Mouse (Mus musculus): Measurements from ENCODE around the gene Slc35g2. TPM values are rescaled to one million over a fixed set of nuclear protein-coding genes. Genes with fewer than 3 reads are reported as not detected.
A peak's percentile ranks its signal among the peaks of the same experiment; 100 is the strongest.

Slc35g2 gene
- polyA plus RNA-seq, 1 experiment from 2014 or later: 24.2 TPM

GRCm38 (mm10) chr9:100544948-100545714 is 25.8 kb downstream of the Slc35g2 start:
- Histone ChIP-seq H3K27me3 (ENCODE audit: control insufficient read depth, insufficient read depth, low read length) (no peaks in the 10 kb centered on the region), H3K9me3 (ENCODE audit: control insufficient read depth, low read length) (peaks cover 9% of the 10 kb centered on the region), H3K4me1 (replicated peaks; ENCODE audit: control insufficient read depth, insufficient read depth, low read length) (peaks cover 26% of the 10 kb centered on the region), H3K36me3 (replicated peaks; ENCODE audit: control insufficient read depth, insufficient read depth) (no peaks in the 10 kb centered on the region), H3K4me3 (replicated peaks; ENCODE audit: low read length) (peak overlapping the region; percentile 98), H3K4me2 (replicated peaks) (peak overlapping the region; percentile 74), H3K27ac (peak overlapping the region; percentile 95), H3K9ac (peak overlapping the region; percentile 93)
- no peak for DNase-seq (ENCODE audit: low spot score)
- ATAC-seq (ENCODE audit: low FRiP score): no peak
- 1% methylated on average over 36 of the region's 38 CpGs for WGBS

GRCm38 (mm10) chr9:100535618-100536262 is 35.1 kb downstream of the Slc35g2 start:
- no peak overlapping the region for H3K9ac ChIP-seq
- 91% methylated on average over 2 of the region's 2 CpGs for WGBS
- H3K9me3 ChIP-seq (ENCODE audit: control insufficient read depth, low read length): no peaks in the 10 kb centered on the region
- H3K27ac ChIP-seq: no peak overlapping the region
- H3K4me1 ChIP-seq (replicated peaks; ENCODE audit: control insufficient read depth, insufficient read depth, low read length): no peaks in the 10 kb centered on the region
- H3K4me2 ChIP-seq (replicated peaks): no peak overlapping the region
- no peak overlapping the region for H3K4me3 ChIP-seq (replicated peaks; ENCODE audit: low read length)
- H3K27me3 ChIP-seq (ENCODE audit: control insufficient read depth, insufficient read depth, low read length): no peaks in the 10 kb centered on the region
- ATAC-seq (ENCODE audit: low FRiP score) (no peak), DNase-seq (ENCODE audit: low spot score) (no peak)
- H3K36me3 ChIP-seq (replicated peaks; ENCODE audit: control insufficient read depth, insufficient read depth): no peaks in the 10 kb centered on the region

- 98% methylated on average over 3 of the region's 3 CpGs for WGBS
- no peaks in the 10 kb centered on the region for H3K36me3 ChIP-seq (replicated peaks; ENCODE audit: control insufficient read depth, insufficient read depth)
- DNase-seq (ENCODE audit: low spot score) (no peak), ATAC-seq (ENCODE audit: low FRiP score) (no peak)
- H3K27ac ChIP-seq: no peak overlapping the region
- H3K4me2 ChIP-seq (replicated peaks): no peak overlapping the region
- H3K27me3 ChIP-seq (ENCODE audit: control insufficient read depth, insufficient read depth, low read length): no peaks in the 10 kb centered on the region
- H3K4me1 ChIP-seq (replicated peaks; ENCODE audit: control insufficient read depth, insufficient read depth, low read length): no peaks in the 10 kb centered on the region
- no peak overlapping the region for H3K9ac ChIP-seq
- no peaks in the 10 kb centered on the region for H3K9me3 ChIP-seq (ENCODE audit: control insufficient read depth, low read length)
- H3K4me3 ChIP-seq (replicated peaks; ENCODE audit: low read length): no peak overlapping the region
Measured at GRCm38 (mm10) chr9:100534686-100535085, 36.2 kb downstream of the Slc35g2 start.

GRCm38 (mm10) chr9:100532847-100533505 is 37.9 kb downstream of the Slc35g2 start:
- DNase-seq (ENCODE audit: low spot score) (no peak), ATAC-seq (ENCODE audit: low FRiP score) (no peak)
- Histone ChIP-seq H3K4me2 (replicated peaks) (no peak overlapping the region), H3K4me1 (replicated peaks; ENCODE audit: control insufficient read depth, insufficient read depth, low read length) (no peaks in the 10 kb centered on the region), H3K9me3 (ENCODE audit: control insufficient read depth, low read length) (0 out of 2 replicates have a peak, but pooled peaks cover 4% of the 10 kb centered on the region), H3K9ac (no peak overlapping the region), H3K27ac (no peak overlapping the region), H3K36me3 (replicated peaks; ENCODE audit: control insufficient read depth, insufficient read depth) (no peaks in the 10 kb centered on the region), H3K27me3 (ENCODE audit: control insufficient read depth, insufficient read depth, low read length) (no peaks in the 10 kb centered on the region), H3K4me3 (replicated peaks; ENCODE audit: low read length) (no peak overlapping the region)
- 85% methylated on average over 3 of the region's 3 CpGs for WGBS

GRCm38 (mm10) chr9:100531296-100531695 is 39.6 kb downstream of the Slc35g2 start:
- Histone ChIP-seq H3K27me3 (ENCODE audit: control insufficient read depth, insufficient read depth, low read length) (no peaks in the 10 kb centered on the region), H3K4me2 (replicated peaks) (no peak overlapping the region), H3K9me3 (ENCODE audit: control insufficient read depth, low read length) (0 out of 2 replicates have a peak, but pooled peaks cover 4% of the 10 kb centered on the region), H3K4me3 (replicated peaks; ENCODE audit: low read length) (no peak overlapping the region), H3K36me3 (replicated peaks; ENCODE audit: control insufficient read depth, insufficient read depth) (no peaks in the 10 kb centered on the region), H3K9ac (no peak overlapping the region), H3K4me1 (replicated peaks; ENCODE audit: control insufficient read depth, insufficient read depth, low read length) (no peaks in the 10 kb centered on the region), H3K27ac (no peak overlapping the region)
- 73% methylated on average over 1 of the region's 1 CpGs for WGBS
- ATAC-seq (ENCODE audit: low FRiP score): no peak
- DNase-seq (ENCODE audit: low spot score): no peak

- 94% methylated on average over 2 of the region's 2 CpGs for WGBS
- ATAC-seq (ENCODE audit: low FRiP score): no peak
- no peak overlapping the region for H3K4me3 ChIP-seq (replicated peaks; ENCODE audit: low read length)
- H3K27me3 ChIP-seq (ENCODE audit: control insufficient read depth, insufficient read depth, low read length): no peaks in the 10 kb centered on the region
- no peak overlapping the region for H3K9ac ChIP-seq
- no peak for DNase-seq (ENCODE audit: low spot score)
- H3K27ac ChIP-seq: no peak overlapping the region
- 0 out of 2 replicates have a peak, but pooled peaks cover 4% of the 10 kb centered on the region for H3K9me3 ChIP-seq (ENCODE audit: control insufficient read depth, low read length)
- no peaks in the 10 kb centered on the region for H3K36me3 ChIP-seq (replicated peaks; ENCODE audit: control insufficient read depth, insufficient read depth)
- no peaks in the 10 kb centered on the region for H3K4me1 ChIP-seq (replicated peaks; ENCODE audit: control insufficient read depth, insufficient read depth, low read length)
- no peak overlapping the region for H3K4me2 ChIP-seq (replicated peaks)
Measured at GRCm38 (mm10) chr9:100525225-100525624, 45.7 kb downstream of the Slc35g2 start.

- ATAC-seq (ENCODE audit: low FRiP score) (no peak), DNase-seq (ENCODE audit: low spot score) (no peak)
- 82% methylated on average over 2 of the region's 2 CpGs for WGBS
- H3K9ac ChIP-seq: no peak overlapping the region
- no peak overlapping the region for H3K4me3 ChIP-seq (replicated peaks; ENCODE audit: low read length)
- no peak overlapping the region for H3K4me2 ChIP-seq (replicated peaks)
- no peaks in the 10 kb centered on the region for H3K4me1 ChIP-seq (replicated peaks; ENCODE audit: control insufficient read depth, insufficient read depth, low read length)
- H3K36me3 ChIP-seq (replicated peaks; ENCODE audit: control insufficient read depth, insufficient read depth): no peaks in the 10 kb centered on the region
- H3K27me3 ChIP-seq (ENCODE audit: control insufficient read depth, insufficient read depth, low read length): no peaks in the 10 kb centered on the region
- H3K9me3 ChIP-seq (ENCODE audit: control insufficient read depth, low read length): no peaks in the 10 kb centered on the region
- no peak overlapping the region for H3K27ac ChIP-seq
Measured at GRCm38 (mm10) chr9:100522029-100522428, 48.9 kb downstream of the Slc35g2 start.

- Histone ChIP-seq H3K27ac (no peak overlapping the region), H3K27me3 (ENCODE audit: control insufficient read depth, insufficient read depth, low read length) (no peaks in the 10 kb centered on the region), H3K4me1 (replicated peaks; ENCODE audit: control insufficient read depth, insufficient read depth, low read length) (no peaks in the 10 kb centered on the region), H3K4me2 (replicated peaks) (no peak overlapping the region), H3K4me3 (replicated peaks; ENCODE audit: low read length) (no peak overlapping the region), H3K36me3 (replicated peaks; ENCODE audit: control insufficient read depth, insufficient read depth) (no peaks in the 10 kb centered on the region), H3K9me3 (ENCODE audit: control insufficient read depth, low read length) (no peaks in the 10 kb centered on the region), H3K9ac (no peak overlapping the region)
- ATAC-seq (ENCODE audit: low FRiP score) (no peak), DNase-seq (ENCODE audit: low spot score) (peak; percentile 80)
- 2% methylated on average over 2 of the region's 2 CpGs for WGBS
Measured at GRCm38 (mm10) chr9:100520586-100520985, 50.3 kb downstream of the Slc35g2 start.

GRCm38 (mm10) chr9:100520012-100520411 is 50.9 kb downstream of the Slc35g2 start:
- H3K4me3 ChIP-seq (replicated peaks; ENCODE audit: low read length): no peak overlapping the region
- no peak overlapping the region for H3K9ac ChIP-seq
- 96% methylated on average over 3 of the region's 3 CpGs for WGBS
- ATAC-seq (ENCODE audit: low FRiP score) (no peak), DNase-seq (ENCODE audit: low spot score) (no peak)
- H3K9me3 ChIP-seq (ENCODE audit: control insufficient read depth, low read length): no peaks in the 10 kb centered on the region
- H3K27ac ChIP-seq: no peak overlapping the region
- no peaks in the 10 kb centered on the region for H3K4me1 ChIP-seq (replicated peaks; ENCODE audit: control insufficient read depth, insufficient read depth, low read length)
- H3K27me3 ChIP-seq (ENCODE audit: control insufficient read depth, insufficient read depth, low read length): no peaks in the 10 kb centered on the region
- no peak overlapping the region for H3K4me2 ChIP-seq (replicated peaks)
- H3K36me3 ChIP-seq (replicated peaks; ENCODE audit: control insufficient read depth, insufficient read depth): no peaks in the 10 kb centered on the region
